Mouse (Mus musculus) limb, embryonic 11.5 days (tissue): ENCODE measurements around the gene Zdhhc9. TPM values are rescaled to one million over a fixed set of nuclear protein-coding genes. Genes with fewer than 3 reads are reported as not detected.
A peak's percentile ranks its signal among the peaks of the same experiment; 100 is the strongest.

Experiments
- ATAC-seq: fragments of 200-750 bp; cut with Nextera tagmentation; 2 replicates; pipeline ENCODE4 v1.8.0; 2017; ENCODE audit warnings: low read depth; ENCODE audit not compliant: insufficient number of reproducible peaks, low FRiP score, low TSS enrichment
- DNase-seq: peaks from one replicate; pipeline ENCODE4 v3.0.0-alpha.2; 2015; ENCODE audit warnings: low spot score
- H3K27ac ChIP-seq: fragments of 300-500 bp; sonication (generic); replicated peaks from 2 replicates; pipeline ENCODE4 v1.5.1; 2014; ENCODE audit warnings: low read depth, mild to moderate bottlenecking, low read length
- H3K27me3 ChIP-seq: fragments of 300-500 bp; sonication (generic); 2 replicates; pipeline ENCODE4 v1.6.1; 2014; ENCODE audit warnings: mild to moderate bottlenecking, low read length, mixed read lengths; ENCODE audit not compliant: control insufficient read depth, insufficient read depth
- H3K36me3 ChIP-seq: fragments of 300-500 bp; sonication (generic); 2 replicates; pipeline ENCODE4 v1.6.1; 2014; ENCODE audit warnings: mild to moderate bottlenecking, low read length, moderate library complexity, mixed read lengths; ENCODE audit not compliant: control insufficient read depth, insufficient read depth
- H3K4me1 ChIP-seq: fragments of 300-500 bp; sonication (generic); 2 replicates; pipeline ENCODE4 v1.6.1; 2014; ENCODE audit warnings: low read length, mixed read lengths; ENCODE audit not compliant: control insufficient read depth, insufficient read depth
- H3K4me2 ChIP-seq: fragments of 300-500 bp; sonication (generic); 2 replicates; pipeline ENCODE4 v1.6.1; 2014; ENCODE audit warnings: low read depth, mild to moderate bottlenecking, moderate library complexity; ENCODE audit not compliant: severe bottlenecking
- H3K4me3 ChIP-seq: fragments of 300-500 bp; sonication (generic); 2 replicates; pipeline ENCODE4 v1.5.1; 2014; ENCODE audit warnings: low read depth, low read length
- H3K9ac ChIP-seq: fragments of 300-500 bp; sonication (generic); 2 replicates; pipeline ENCODE4 v1.6.1; 2014; ENCODE audit warnings: mild to moderate bottlenecking, low read length
- H3K9me3 ChIP-seq: fragments of 300-500 bp; sonication (generic); 2 replicates; pipeline ENCODE4 v1.6.1; 2016; ENCODE audit warnings: low read length; ENCODE audit not compliant: control insufficient read depth
- WGBS: fragments of 180-500 bp; shearing (Covaris S2); extraction: QIAGEN DNeasy Blood & Tissue Kit; methylation state at CpG from one replicate; pipeline ENCODE4 v1.1.7; 2014; 5-methylcytosine and 5-hydroxymethylcytosine counted together
- polyA plus RNA-seq: library from polyadenylated mRNA; unstranded; fragments of >200 nt; fragmentation: Nextera tagmentation; extraction: Ambion mirVana; gene quantifications from 2 replicates; pipeline ENCODE4 v1.2.1, GENCODE M21; 2014

Zdhhc9 gene
- polyA plus RNA-seq, 1 experiment from 2014 or later = 4.3 TPM

GRCm38 (mm10) chrX:48129167-48129566 is 79.5 kb downstream of the Zdhhc9 start:
- DNase-seq (no peak), ATAC-seq (no peak)
- Histone ChIP-seq H3K4me1 (no peaks in the 10 kb centered on the region), H3K27ac (no peak overlapping the region), H3K9me3 (no peaks in the 10 kb centered on the region), H3K4me2 (no peak overlapping the region), H3K36me3 (no peaks in the 10 kb centered on the region), H3K9ac (no peak overlapping the region), H3K4me3 (no peak overlapping the region), H3K27me3 (no peaks in the 10 kb centered on the region)
- 73% methylated on average over 1 of the region's 1 CpGs for WGBS

- no peak for ATAC-seq
- DNase-seq = no peak
- no peak overlapping the region for H3K27ac ChIP-seq
- H3K4me3 ChIP-seq = no peak overlapping the region
- no peak overlapping the region for H3K9ac ChIP-seq
- no peaks in the 10 kb centered on the region for H3K27me3 ChIP-seq
- 83% methylated on average over 6 of the region's 6 CpGs for WGBS
- no peaks in the 10 kb centered on the region for H3K9me3 ChIP-seq
- no peak overlapping the region for H3K4me2 ChIP-seq
- H3K4me1 ChIP-seq = no peaks in the 10 kb centered on the region
- H3K36me3 ChIP-seq = no peaks in the 10 kb centered on the region
These were observed 81.0 kb downstream of the Zdhhc9 start for GRCm38 (mm10) chrX:48127502-48128218.

- Histone ChIP-seq H3K4me3 (no peak overlapping the region), H3K36me3 (no peaks in the 10 kb centered on the region), H3K27me3 (no peaks in the 10 kb centered on the region), H3K9ac (no peak overlapping the region), H3K27ac (no peak overlapping the region), H3K9me3 (no peaks in the 10 kb centered on the region), H3K4me1 (no peaks in the 10 kb centered on the region), H3K4me2 (no peak overlapping the region)
- 63% methylated on average over 6 of the region's 6 CpGs for WGBS
- ATAC-seq (no peak), DNase-seq (no peak)
These were observed 81.7 kb downstream of the Zdhhc9 start for GRCm38 (mm10) chrX:48126903-48127476.

GRCm38 (mm10) chrX:48124132-48125071 is 84.3 kb downstream of the Zdhhc9 start:
- H3K9ac ChIP-seq = no peak overlapping the region
- ATAC-seq (no peak), DNase-seq (peak; percentile 76)
- H3K27me3 ChIP-seq = no peaks in the 10 kb centered on the region
- 25% methylated on average over 17 of the region's 17 CpGs for WGBS
- H3K4me1 ChIP-seq = no peaks in the 10 kb centered on the region
- no peaks in the 10 kb centered on the region for H3K9me3 ChIP-seq
- no peaks in the 10 kb centered on the region for H3K36me3 ChIP-seq
- no peak overlapping the region for H3K27ac ChIP-seq
- no peak overlapping the region for H3K4me3 ChIP-seq
- H3K4me2 ChIP-seq = no peak overlapping the region

Other genes with a start within 250 kb of the Zdhhc9 start
- gene Apln, start 174.0 kb downstream of the Zdhhc9 start, polyA plus RNA-seq = 3.3 and 4.8 TPM in 2 replicates
- 1.6 and 1.8 TPM in 2 replicates for gene Xpnpep2, start 100.2 kb downstream of the Zdhhc9 start, polyA plus RNA-seq
- gene Sash3, start 62.4 kb downstream of the Zdhhc9 start, polyA plus RNA-seq = 1.3 and 1.5 TPM in 2 replicates
- gene Utp14a, start 48.0 kb upstream of the Zdhhc9 start, polyA plus RNA-seq = 25.4 and 27.3 TPM in 2 replicates
- gene Bcorl1, start 132.5 kb upstream of the Zdhhc9 start, polyA plus RNA-seq = 5.3 and 5.4 TPM in 2 replicates